Mouse (Mus musculus) regulatory T cell (primary cell): ENCODE data around the gene Ssxb6.

Source experiments
- in situ Hi-C: fragments of 300-600 bp; cut with MboI, MseI; formaldehyde crosslinking; loops from one replicate; pipeline ENCODE4 v1.15.1; 2025; ENCODE audit warnings: high pct_unique_total_duplicates

Gene Ssxb6

GRCm38 (mm10) chrX:8548155-8548554 lies at the start of gene Ssxb6:
Ssxb6 (minus strand) TSS chrX:8548255.
- in situ Hi-C loops: loop anchor here (5.0 kb wide), 1 partner anchor 39 kb away; no protein-coding TSS in a partner anchor

GRCm38 (mm10) chrX:8591716-8592115 lies 43.7 kb upstream of the Ssxb6 start, which contains the start of gene Ssxb3:
Ssxb3 (minus strand) TSS chrX:8591816.
- in situ Hi-C loops: loop anchor here (5.0 kb wide), 1 partner anchor 229 kb away; no protein-coding TSS in a partner anchor

GRCm38 (mm10) chrX:8524854-8525253 lies 23.2 kb downstream of the Ssxb6 start, which contains the start of gene Gm14459:
Gm14459 (minus strand) TSS chrX:8524954.
- in situ Hi-C loops: no loop called here
